Mouse (Mus musculus) effector memory CD4-positive, alpha-beta T cell, adult 5 months (primary cell): ENCODE measurements around the gene Vps53. TPM values are rescaled to one million over a fixed set of nuclear protein-coding genes. Genes with fewer than 3 reads are reported as not detected.

Experiments used
- polyA plus RNA-seq: library from polyadenylated mRNA; unstranded; fragments of 100-300 nt; shearing (Covaris generic); gene quantifications from one replicate; pipeline ENCODE4 v1.2.1, GENCODE M21; 2017

Vps53 gene
- 37.5 TPM for polyA plus RNA-seq

DNA sequence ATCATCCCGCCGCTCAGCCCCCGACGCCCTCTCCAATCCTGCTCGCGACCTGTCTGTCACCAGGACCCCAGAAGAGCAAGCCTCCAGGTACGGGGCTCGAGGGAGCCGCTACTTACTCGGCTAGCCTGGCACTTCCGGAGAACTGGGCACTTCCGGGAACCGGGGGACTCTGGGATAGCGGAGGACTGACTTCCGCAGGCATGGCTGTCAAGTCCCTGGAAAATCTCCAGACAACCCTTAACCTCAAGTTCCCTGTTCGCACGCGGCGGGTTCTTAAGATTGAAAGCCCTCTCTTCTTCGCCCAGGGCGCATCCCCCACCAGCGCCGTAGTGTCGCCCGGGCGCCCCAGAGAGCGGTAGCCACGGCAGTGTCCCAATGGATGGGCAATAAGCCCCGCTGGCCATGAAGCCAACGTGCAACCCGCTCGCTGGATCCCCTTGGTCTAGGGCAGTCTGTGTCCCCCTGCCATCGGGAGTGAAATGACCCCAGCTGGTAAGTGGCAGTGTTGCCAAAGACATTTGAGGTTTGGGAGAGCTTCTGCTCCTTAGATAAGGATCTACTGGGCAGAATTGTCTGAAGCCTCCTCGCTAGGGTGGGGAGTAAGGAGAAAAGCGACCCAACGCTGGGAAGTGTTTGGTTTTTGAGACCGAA, at the start of gene Vps53, which contains the start of gene Fam57a:
Vps53 (minus strand) TSS at position 153 of the 651 bp plus-strand sequence.
Fam57a (plus strand) TSS at position 177 of the 651 bp plus-strand sequence.

DNA sequence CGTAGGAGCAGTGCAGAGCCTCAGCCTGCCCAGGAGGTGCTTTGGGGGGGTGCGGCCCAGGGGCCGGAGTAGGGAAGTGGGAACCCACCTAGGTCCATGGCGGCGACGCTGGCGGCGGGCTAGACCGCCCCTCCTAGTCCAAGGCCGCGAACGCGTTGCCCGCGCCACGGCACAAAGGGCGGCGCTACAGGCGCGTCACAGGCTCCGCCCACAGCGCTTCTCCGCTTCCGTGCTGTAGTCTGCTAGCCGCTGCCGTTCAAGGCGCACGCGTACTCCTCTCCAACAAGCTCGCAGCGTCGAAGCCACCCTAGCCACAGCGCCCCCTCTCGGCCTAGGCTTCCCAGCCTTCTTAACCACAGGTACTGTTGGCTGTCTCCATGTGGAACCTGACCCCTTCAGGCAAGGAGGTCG, 37.9 kb upstream of the Vps53 start, which contains the start of the genes Dbil5 and Gemin4:
Dbil5 (plus strand) TSS at position 219 of the 411 bp plus-strand sequence.
Gemin4 (minus strand) TSS at position 275 of the 411 bp plus-strand sequence.

DNA sequence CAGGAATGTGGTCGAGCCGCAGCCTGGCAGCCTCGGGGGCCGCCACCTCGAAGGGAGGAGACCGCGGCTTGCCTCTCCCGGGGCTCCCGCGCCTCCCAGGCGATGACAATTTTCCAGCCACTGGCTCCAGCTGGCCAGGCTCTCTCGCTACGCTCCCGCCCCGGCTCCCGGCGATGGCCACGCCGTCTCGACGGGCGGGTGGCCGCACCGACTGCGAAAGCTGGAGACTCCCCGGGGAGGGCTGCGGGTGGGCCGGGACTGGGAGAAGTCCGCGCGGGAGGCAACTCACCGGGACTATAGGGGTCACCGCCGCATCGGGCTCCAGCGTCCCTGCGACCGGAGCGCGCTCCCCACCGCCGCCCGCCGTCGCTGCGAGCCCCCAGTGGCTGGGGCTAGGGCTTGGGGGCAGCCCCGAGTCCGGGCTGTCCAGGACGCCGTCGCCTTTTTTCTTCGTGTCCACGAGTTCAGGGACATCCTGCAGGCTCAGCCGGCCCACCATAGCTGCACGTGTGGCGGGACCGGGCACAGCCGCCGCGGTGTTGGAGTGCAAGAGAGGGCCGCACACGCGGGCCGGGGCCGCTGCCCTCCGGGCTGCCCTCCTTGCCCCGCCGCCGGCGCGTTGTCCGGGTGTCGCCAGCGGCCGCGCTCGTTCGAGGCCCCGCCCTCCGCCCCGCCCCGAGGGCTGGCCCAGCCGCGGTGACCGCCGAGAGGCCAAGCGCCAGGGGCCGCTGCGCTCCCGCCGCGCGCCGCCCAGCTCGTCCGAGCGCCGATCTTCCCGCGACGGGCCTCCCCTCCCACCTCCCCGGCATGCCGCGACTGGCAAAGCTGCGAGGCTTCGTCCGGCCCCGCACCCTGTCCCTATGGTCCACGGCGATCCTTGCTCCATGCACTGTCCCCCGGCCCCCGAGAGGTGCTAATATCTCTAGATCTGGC, 152.0 kb downstream of the Vps53 start, which contains the start of gene Rflnb:
Rflnb (minus strand) TSS at position 644 of the 933 bp plus-strand sequence.

DNA sequence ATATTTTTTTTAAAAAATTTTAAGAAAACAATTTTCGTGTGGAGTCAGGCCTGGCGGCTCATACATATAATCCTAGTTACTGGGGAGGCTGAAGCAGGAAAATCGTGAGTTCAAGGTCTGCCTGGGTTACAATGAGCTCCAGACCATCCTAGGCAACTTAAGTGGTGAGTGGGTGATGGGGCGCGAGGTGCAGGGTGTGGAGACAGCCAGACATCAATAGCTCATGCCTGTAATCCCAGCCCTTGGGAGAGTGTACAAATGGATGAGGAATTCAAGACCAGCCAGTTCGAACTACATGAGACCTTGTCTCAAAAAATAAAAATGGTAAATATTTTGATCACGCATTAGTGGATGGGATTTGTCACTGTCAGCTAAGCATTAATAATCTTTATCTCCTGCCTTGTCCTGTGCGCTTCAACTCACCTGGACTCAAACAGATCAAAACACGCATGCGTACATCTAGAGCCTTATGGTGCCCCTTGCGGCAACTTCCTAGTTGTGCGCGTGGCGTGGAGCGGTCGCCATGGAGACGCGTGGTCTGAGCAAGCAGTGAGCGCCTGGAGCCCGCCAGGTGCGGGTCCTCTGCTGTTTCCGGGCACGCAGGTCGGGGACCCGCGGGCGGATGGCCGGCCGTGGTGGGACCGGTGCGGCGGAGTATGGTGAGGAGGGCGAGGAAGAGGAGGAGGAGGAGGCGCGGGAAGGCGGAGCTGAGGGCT, 179.8 kb downstream of the Vps53 start, which contains the start of gene 1700016K19Rik:
1700016K19Rik (plus strand) TSS at position 473 of the 716 bp plus-strand sequence.

Other genes starting within 250 kb of the Vps53 start
- gene Rph3al, start 241.2 kb downstream of the Vps53 start, polyA plus RNA-seq: 7.7 TPM
- 1.1 TPM for gene 1700016K19Rik, start 179.7 kb downstream of the Vps53 start, polyA plus RNA-seq
- 82.0 TPM for gene Rflnb, start 151.9 kb downstream of the Vps53 start, polyA plus RNA-seq
- gene Fam57a, start within 50 bp of the Vps53 start, polyA plus RNA-seq: 2.3 TPM
- gene Dbil5, start 38.0 kb upstream of the Vps53 start, polyA plus RNA-seq: not detected
- gene Gemin4, start 38.0 kb upstream of the Vps53 start, polyA plus RNA-seq: 2.1 TPM
- gene Mrm3, start 64.1 kb upstream of the Vps53 start, polyA plus RNA-seq: 10.5 TPM
- 48.4 TPM for gene Glod4, start 64.1 kb upstream of the Vps53 start, polyA plus RNA-seq
- 4.4 TPM for gene Nxn, start 219.5 kb upstream of the Vps53 start, polyA plus RNA-seq
- 22.2 TPM for gene Timm22, start 227.3 kb upstream of the Vps53 start, polyA plus RNA-seq